ENCODE assay signal across 19 mouse cellular contexts in genomic region chr2:180731984-180732383, GRCm38 (mm10). TPM values are rescaled to one million over a fixed set of nuclear protein-coding genes. Genes with fewer than 3 reads are reported as not detected.
A peak's percentile ranks its signal among the peaks of the same experiment; 100 is the strongest.
DNase-seq lines count a peak whose midpoint lies in the region; ATAC-seq and TF ChIP-seq lines count a peak whose summit lies in the region.
"Had no signal": no experiment of that assay in that cellular context is flagged by ENCODE, and none has a peak within 500 bp of the region (broad histone marks: within the 10 kb centered on the region; RNA-seq: fewer than 3 reads in every experiment).

No protein-coding gene starts in this region.

- no peak overlapping the region for H3K4me3 ChIP-seq in intestine, embryonic 15.5 days (replicated peaks)
- no peak overlapping the region for H3K4me3 ChIP-seq in intestine, postnatal 0 days (ENCODE audit: low read depth, low read length)
- peak overlapping the region; percentile 47 to 51; a peak in 3 of 4 replicates for H3K4me3 ChIP-seq in ES-E14 (ENCODE audit: insufficient read depth in 1 of 2, low read depth in 1 of 2, low read length in 2 of 2, poor library complexity in 1 of 2, severe bottlenecking in 1 of 2)
- no peak overlapping the region for H3K4me3 ChIP-seq in stomach, embryonic 14.5 days (ENCODE audit: low read depth, low read length)
- H3K4me3 ChIP-seq: embryonic facial prominence, embryonic 13.5 days had no signal

- 63% methylated on average over 6 of the region's 6 CpGs for WGBS in intestine, embryonic 15.5 days
- 35% methylated on average over 6 of the region's 6 CpGs for WGBS in intestine, postnatal 0 days
- 48% methylated on average over 6 of the region's 6 CpGs for WGBS in stomach, embryonic 14.5 days

- no peak overlapping the region for H3K9ac ChIP-seq in intestine, embryonic 15.5 days
- H3K9ac ChIP-seq in intestine, postnatal 0 days (ENCODE audit: low read depth, low read length), result no peak overlapping the region
- H3K9ac ChIP-seq in ES-E14 (ENCODE audit: insufficient read depth, low read depth, low read length, poor library complexity, severe bottlenecking), result peak overlapping the region; percentile 50
- no peak overlapping the region for H3K9ac ChIP-seq in stomach, embryonic 14.5 days (replicated peaks; ENCODE audit: low read depth, low read length)
- H3K9ac ChIP-seq: embryonic facial prominence, embryonic 13.5 days had no signal

- H3K4me2 ChIP-seq in intestine, embryonic 15.5 days (replicated peaks), result no peak overlapping the region
- no peak overlapping the region for H3K4me2 ChIP-seq in intestine, postnatal 0 days (replicated peaks; ENCODE audit: low read depth)
- H3K4me2 ChIP-seq in stomach, embryonic 14.5 days (replicated peaks; ENCODE audit: low read depth, low read length), result no peak overlapping the region; the same call in 1 of the 2 replicates
- H3K4me2 ChIP-seq: embryonic facial prominence, embryonic 13.5 days had no signal

- no peak for DNase-seq in ES-E14 (ENCODE audit: low read depth, low spot score)
- no peak for DNase-seq in gastrocnemius, adult 18-20 months (ENCODE audit: low spot score)
- DNase-seq in frontal cortex, adult 2 months (ENCODE audit: extremely low spot score in 1 of 2, low spot score in 1 of 2), result no peak
- no peak for DNase-seq in left cerebral cortex, adult 9 months (ENCODE audit: low spot score in 2 of 2)
- DNase-seq: B cell, adult 2 months; cerebellum, adult 18-20 months; gastrocnemius, postnatal 36 days; heart, postnatal 10 days; kidney, postnatal 25 days; lung, postnatal 10 days; right cerebral cortex, postnatal 25 days had no signal

- no peaks in the 10 kb centered on the region for H3K9me3 ChIP-seq in intestine, embryonic 15.5 days
- H3K9me3 ChIP-seq in intestine, postnatal 0 days (ENCODE audit: control insufficient read depth), result no peaks in the 10 kb centered on the region
- H3K9me3 ChIP-seq in ES-E14 (ENCODE audit: control insufficient read depth, insufficient read depth, low read depth, low read length), result no peaks in the 10 kb centered on the region
- no peaks in the 10 kb centered on the region for H3K9me3 ChIP-seq in stomach, embryonic 14.5 days (ENCODE audit: control insufficient read depth, low read depth, low read length)
- H3K9me3 ChIP-seq: embryonic facial prominence, embryonic 13.5 days had no signal

- no peak for TF ChIP-seq CTCF in intestine, postnatal 0 days (IDR thresholded peaks at IDR 0.05; ENCODE audit: low read depth)

- no peaks in the 10 kb centered on the region for H3K27me3 ChIP-seq in intestine, embryonic 15.5 days (replicated peaks)
- H3K27me3 ChIP-seq in intestine, postnatal 0 days (replicated peaks; ENCODE audit: control insufficient read depth, insufficient read depth, low read length), result no peaks in the 10 kb centered on the region
- no peaks in the 10 kb centered on the region for H3K27me3 ChIP-seq in stomach, embryonic 14.5 days (ENCODE audit: control insufficient read depth, insufficient read depth, low read length)
- H3K27me3 ChIP-seq: embryonic facial prominence, embryonic 13.5 days had no signal

- in situ Hi-C loops in ES-E14 (cut with MboI; ENCODE audit: low sequenced_read_pairs in 2 of 2, unreplicated experiment in 2 of 2), result no loop called here

- H3K36me3 ChIP-seq in intestine, embryonic 15.5 days, result no peaks in the 10 kb centered on the region
- no peaks in the 10 kb centered on the region for H3K36me3 ChIP-seq in intestine, postnatal 0 days (ENCODE audit: control insufficient read depth, insufficient read depth)
- H3K36me3 ChIP-seq in ES-E14 (ENCODE audit: control insufficient read depth, insufficient read depth, low read length, poor library complexity, severe bottlenecking), result peaks cover 25% of the 10 kb centered on the region; the same call in 1 of the 2 replicates
- no peaks in the 10 kb centered on the region for H3K36me3 ChIP-seq in stomach, embryonic 14.5 days (ENCODE audit: control insufficient read depth, insufficient read depth, low read length)
- H3K36me3 ChIP-seq: embryonic facial prominence, embryonic 13.5 days had no signal

- H3K4me1 ChIP-seq in intestine, embryonic 15.5 days (replicated peaks), result no peaks in the 10 kb centered on the region
- no peaks in the 10 kb centered on the region for H3K4me1 ChIP-seq in intestine, postnatal 0 days (replicated peaks; ENCODE audit: control insufficient read depth, insufficient read depth, low read length)
- H3K4me1 ChIP-seq in ES-E14 (ENCODE audit: control insufficient read depth in 2 of 2, insufficient read depth in 2 of 2, low read length in 2 of 2, poor library complexity in 1 of 2), result peaks cover 11 to 41% of the 10 kb centered on the region in 2 experiments; a peak in 3 of 4 replicates
- H3K4me1 ChIP-seq in stomach, embryonic 14.5 days (ENCODE audit: control insufficient read depth, insufficient read depth, low read length), result 0 out of 2 replicates have a peak, but pooled peaks cover 3% of the 10 kb centered on the region
- H3K4me1 ChIP-seq: embryonic facial prominence, embryonic 13.5 days had no signal

- H3K27ac ChIP-seq in intestine, embryonic 15.5 days, result no peak overlapping the region
- no peak overlapping the region for H3K27ac ChIP-seq in intestine, postnatal 0 days (ENCODE audit: low read depth, low read length)
- no peak overlapping the region; the same call in 1 of the 2 replicates for H3K27ac ChIP-seq in ES-E14 (ENCODE audit: insufficient read depth, low read depth, low read length, poor library complexity, severe bottlenecking)
- no peak overlapping the region for H3K27ac ChIP-seq in stomach, embryonic 14.5 days (ENCODE audit: low read length)
- H3K27ac ChIP-seq: embryonic facial prominence, embryonic 13.5 days had no signal

- ATAC-seq in intestine, embryonic 15.5 days, result 0 out of 2 replicates have a peak, but pooled peaks have one; percentile 32
- ATAC-seq in intestine, postnatal 0 days, result no peak
- ATAC-seq in inflammation-experienced regulatory T-cells, adult 6 months, result peak; percentile 37
- ATAC-seq in stomach, embryonic 14.5 days (ENCODE audit: insufficient number of reproducible peaks, insufficient read depth, low FRiP score, low read depth), result peak; percentile 70
- ATAC-seq: forebrain, embryonic 14.5 days; midbrain, embryonic 16.5 days had no signal

TF ChIP-seq in ES-E14, 5 proteins besides CTCF, POLR2A, EP300 and RAD21:
- TF ChIP-seq ZNF384 (IDR thresholded peaks at IDR 0.05; ENCODE audit: low read depth, low read length), result no peak
- TF ChIP-seq ZC3H11A (IDR thresholded peaks at IDR 0.05; ENCODE audit: borderline replicate concordance, low read depth, low read length), result no peak
- no peak for TF ChIP-seq MAFK (IDR thresholded peaks at IDR 0.05; ENCODE audit: insufficient read depth, low read depth, low read length)
- no peak for TF ChIP-seq CHD2 (IDR thresholded peaks at IDR 0.05; ENCODE audit: low read depth, low read length)
- no peak for TF ChIP-seq HCFC1 (IDR thresholded peaks at IDR 0.05; ENCODE audit: borderline replicate concordance, insufficient read depth, low read length)

RNA-seq across cellular contexts. Expression of gene Slc17a9, which starts 6.9 kb away (rescaled TPM):
- polyA plus RNA-seq in intestine, embryonic 15.5 days (2015; fragmentation: Nextera tagmentation; extraction: Ambion mirVana), result 2.3 and 4.6 TPM in 2 replicates
- 2.3 and 3.1 TPM in 2 replicates for polyA plus RNA-seq in intestine, postnatal 0 days (2015; fragmentation: Nextera tagmentation; extraction: Ambion mirVana)
- 12.0 and 28.1 TPM in 2 replicates for total RNA-seq in ES-E14 (2012; rRNA removed)
- polyA plus RNA-seq in inflammation-experienced regulatory T-cells, adult 6 months (2017; shearing (Covaris generic)), result 10 to 100 TPM; 31.7 to 86.8 (median 66.9) TPM
- polyA plus RNA-seq in stomach, embryonic 14.5 days (2014; fragmentation: Nextera tagmentation; extraction: Ambion mirVana), result 1.7 and 1.9 TPM in 2 replicates
- total RNA-seq in gastrocnemius, adult 18-20 months (2021), result not detected
- polyA plus RNA-seq in frontal cortex, adult 2 months (2012; rRNA removed), result 1.00 and 1.1 TPM in 2 replicates
- polyA plus RNA-seq: forebrain, embryonic 14.5 days had no signal

RNA-seq across cellular contexts. Expression of gene Gid8, which starts 22.1 kb away (rescaled TPM):
- polyA plus RNA-seq in intestine, embryonic 15.5 days (2015; fragmentation: Nextera tagmentation; extraction: Ambion mirVana), result 52.6 and 55.1 TPM in 2 replicates
- 36.6 and 38.0 TPM in 2 replicates for polyA plus RNA-seq in intestine, postnatal 0 days (2015; fragmentation: Nextera tagmentation; extraction: Ambion mirVana)
- 57.8 and 64.7 TPM in 2 replicates for total RNA-seq in ES-E14 (2012; rRNA removed)
- polyA plus RNA-seq in inflammation-experienced regulatory T-cells, adult 6 months (2017; shearing (Covaris generic)), result 10 to 100 TPM; 20.2 to 22.8 (median 22.4) TPM
- 53.4 and 57.1 TPM in 2 replicates for polyA plus RNA-seq in stomach, embryonic 14.5 days (2014; fragmentation: Nextera tagmentation; extraction: Ambion mirVana)
- 10 to 100 TPM; 31.7 to 36.7 TPM for total RNA-seq in gastrocnemius, adult 18-20 months (2021)
- polyA plus RNA-seq in frontal cortex, adult 2 months (2012; rRNA removed), result 57.0 and 57.7 TPM in 2 replicates

RNA-seq across cellular contexts. Expression of gene Dido1, which starts 22.2 kb away (rescaled TPM):
- 22.8 and 23.2 TPM in 2 replicates for polyA plus RNA-seq in intestine, embryonic 15.5 days (2015; fragmentation: Nextera tagmentation; extraction: Ambion mirVana)
- 7.8 and 9.3 TPM in 2 replicates for polyA plus RNA-seq in intestine, postnatal 0 days (2015; fragmentation: Nextera tagmentation; extraction: Ambion mirVana)
- total RNA-seq in ES-E14 (2012; rRNA removed), result 84.7 and 90.6 TPM in 2 replicates
- 10 to 100 TPM; 36.4 to 52.4 (median 45.3) TPM for polyA plus RNA-seq in inflammation-experienced regulatory T-cells, adult 6 months (2017; shearing (Covaris generic))
- 39.4 and 41.2 TPM in 2 replicates for polyA plus RNA-seq in stomach, embryonic 14.5 days (2014; fragmentation: Nextera tagmentation; extraction: Ambion mirVana)
- total RNA-seq in gastrocnemius, adult 18-20 months (2021), result 10 to 100 TPM; 15.3 to 19.4 TPM
- 36.9 and 39.7 TPM in 2 replicates for polyA plus RNA-seq in frontal cortex, adult 2 months (2012; rRNA removed)

RNA-seq across cellular contexts. Expression of gene Bhlhe23, which starts 44.7 kb away (rescaled TPM):
- polyA plus RNA-seq in intestine, embryonic 15.5 days (2015; fragmentation: Nextera tagmentation; extraction: Ambion mirVana), result not detected in 2 replicates
- polyA plus RNA-seq in intestine, postnatal 0 days (2015; fragmentation: Nextera tagmentation; extraction: Ambion mirVana), result not detected in 2 replicates
- total RNA-seq in ES-E14 (2012; rRNA removed), result 0.11 and 0.18 TPM in 2 replicates
- not detected for polyA plus RNA-seq in inflammation-experienced regulatory T-cells, adult 6 months (2017; shearing (Covaris generic))
- not detected in 2 replicates for polyA plus RNA-seq in stomach, embryonic 14.5 days (2014; fragmentation: Nextera tagmentation; extraction: Ambion mirVana)
- not detected for total RNA-seq in gastrocnemius, adult 18-20 months (2021)
- polyA plus RNA-seq in frontal cortex, adult 2 months (2012; rRNA removed), result 0.04 and 0.08 TPM in 2 replicates
- total RNA-seq: gastrocnemius, postnatal 36 days; heart, postnatal 10 days; left cerebral cortex, postnatal 14 days had no signal
- polyA plus RNA-seq: embryonic facial prominence, embryonic 13.5 days had no signal

Comparison
In these comparisons a context has a peak if more than half of its experiments do, and no peak if none do; other contexts are left out.
1. H3K4me3 ChIP-seq: peak in ES-E14 (2 of 2); none in intestine, embryonic 15.5 days (single experiment), intestine, postnatal 0 days (single experiment) and stomach, embryonic 14.5 days (single experiment).